Mouse (Mus musculus) left cerebral cortex, adult 11 months (tissue): Measurements from ENCODE around the gene Rcsd1.
"Not testable (repeated sequence)": the region's sequence is repeated elsewhere in the genome, so short reads cannot be mapped to it uniquely, and the experiment has no call there.

ENCODE experiments used
- DNase-seq: peaks from one replicate; pipeline ENCODE4 v3.0.0; 2022; ENCODE audit warnings: low spot score

Gene Rcsd1

DNA sequence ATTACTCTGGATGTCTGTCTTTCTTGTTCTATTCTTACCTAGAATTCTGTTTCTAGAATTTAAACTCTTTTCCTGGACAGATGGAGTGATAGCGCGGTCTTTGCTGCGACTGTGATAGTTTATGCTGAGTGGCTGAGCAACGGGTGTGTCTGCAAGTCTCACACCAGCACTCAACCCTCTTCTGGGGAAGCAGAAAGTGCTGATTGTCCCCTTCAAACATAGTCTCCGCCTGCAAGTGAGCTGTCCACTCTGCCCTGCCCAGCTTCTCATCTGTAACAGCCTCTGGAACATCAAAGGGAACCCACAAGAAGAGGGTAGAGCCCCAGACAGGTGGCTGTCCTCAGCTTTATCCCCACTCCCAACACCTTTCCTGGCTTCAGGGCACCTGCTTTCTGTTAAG lies 19.7 kb downstream of the Rcsd1 start:
- DNase-seq, result no peak

DNA sequence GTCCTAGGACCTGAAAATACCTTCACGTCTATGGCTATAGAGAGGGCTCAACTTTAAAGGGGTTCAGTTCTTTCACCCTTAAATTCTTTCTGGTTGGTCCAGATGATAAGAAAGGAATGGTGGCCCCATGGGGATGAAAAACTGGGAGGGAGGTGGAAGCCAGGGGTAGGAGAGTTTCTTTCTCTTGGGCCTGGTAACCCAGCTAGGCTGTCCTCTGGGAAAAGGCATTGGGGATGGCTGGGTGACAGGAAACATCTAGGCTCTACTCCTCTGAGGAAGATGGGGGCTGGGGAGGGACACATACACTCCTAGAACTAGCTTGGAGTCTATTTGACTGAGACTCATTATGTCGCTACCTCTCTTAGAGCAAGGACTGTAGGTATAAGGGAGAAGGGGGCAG lies 21.7 kb downstream of the Rcsd1 start:
- DNase-seq, result no peak

DNA sequence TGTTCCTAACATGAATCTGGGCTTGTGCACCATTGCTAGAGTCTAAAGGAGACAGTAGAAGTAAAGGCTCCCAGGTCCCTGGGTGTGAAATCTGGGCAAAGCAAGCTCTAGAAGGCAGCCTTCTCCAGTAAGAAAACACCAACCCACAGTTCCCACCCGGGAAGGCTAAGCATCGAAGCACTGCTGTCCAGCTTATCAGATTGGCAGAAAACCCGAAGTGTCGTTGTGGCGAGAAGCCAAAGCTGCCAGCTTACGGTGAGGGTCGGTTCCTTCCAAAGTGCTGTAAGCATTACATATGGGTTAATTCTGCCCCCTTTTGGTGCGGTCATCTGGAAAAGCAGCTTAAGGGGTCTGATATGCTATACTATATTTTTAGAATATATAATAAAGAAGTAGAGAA lies 22.6 kb downstream of the Rcsd1 start:
- DNase-seq, result no peak

DNA sequence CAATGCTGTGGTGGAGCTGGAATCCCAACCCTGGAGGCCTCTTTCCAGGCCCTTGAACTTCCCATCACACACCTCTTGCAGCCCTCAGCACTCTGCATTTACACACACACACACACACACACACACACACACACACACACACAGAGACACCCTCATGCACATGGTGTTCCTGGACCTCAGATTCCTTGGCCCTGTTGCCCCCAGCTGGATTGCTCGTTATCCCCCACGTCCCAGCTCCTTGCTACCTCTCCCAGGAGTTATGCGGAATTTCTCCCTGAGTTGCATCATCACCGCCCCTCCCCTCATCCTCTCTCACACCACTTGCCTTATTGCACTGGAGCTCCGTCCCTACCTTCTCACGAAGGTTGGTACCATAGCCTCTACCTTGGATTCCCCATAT lies 23.2 kb downstream of the Rcsd1 start:
- DNase-seq, result no peak

DNA sequence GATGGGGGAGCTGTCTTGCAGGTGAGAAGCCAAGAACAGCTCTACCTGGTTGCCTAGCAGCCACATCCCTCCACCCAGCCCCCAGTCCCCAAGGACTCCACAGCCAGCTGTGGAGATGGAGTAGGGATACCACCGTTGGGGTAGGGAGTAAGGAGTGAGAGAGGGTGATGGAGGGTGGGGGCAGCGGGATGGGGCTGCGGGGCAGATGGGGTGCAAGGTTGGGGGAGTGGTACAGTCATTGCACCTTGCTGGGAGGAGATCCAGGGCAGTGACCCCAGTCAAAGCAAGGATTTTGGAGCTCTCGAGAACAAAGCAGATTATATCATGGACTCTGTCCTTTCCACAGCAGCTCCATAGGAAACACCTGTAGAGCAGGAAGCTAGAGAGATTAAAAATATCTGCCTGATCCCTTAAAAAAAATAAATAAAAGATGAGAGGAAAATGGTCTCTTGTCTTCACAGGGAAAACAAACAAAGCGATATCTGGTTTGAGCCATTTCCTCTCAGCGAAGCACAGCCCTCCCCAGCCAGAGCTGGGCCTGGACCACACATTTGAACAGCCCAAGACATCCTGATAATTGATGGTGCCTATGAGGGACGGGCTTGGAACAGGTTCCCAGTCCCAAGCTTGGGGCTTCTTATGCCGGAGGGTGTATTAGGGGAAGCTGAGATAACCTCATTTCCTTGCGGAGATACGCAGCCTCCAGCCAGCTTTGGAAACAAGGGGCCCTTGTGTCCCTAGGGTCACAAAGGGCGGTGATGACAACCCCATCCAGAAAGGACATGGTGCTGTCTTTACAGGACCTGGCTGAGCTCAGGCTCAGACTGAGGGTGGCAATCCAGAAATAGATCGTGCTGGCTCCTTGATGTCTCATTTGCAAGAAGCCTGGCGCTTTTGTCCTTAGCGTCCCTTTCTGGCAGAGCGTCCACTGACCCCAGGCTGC lies 25.0 kb downstream of the Rcsd1 start:
- no peak for DNase-seq

DNA sequence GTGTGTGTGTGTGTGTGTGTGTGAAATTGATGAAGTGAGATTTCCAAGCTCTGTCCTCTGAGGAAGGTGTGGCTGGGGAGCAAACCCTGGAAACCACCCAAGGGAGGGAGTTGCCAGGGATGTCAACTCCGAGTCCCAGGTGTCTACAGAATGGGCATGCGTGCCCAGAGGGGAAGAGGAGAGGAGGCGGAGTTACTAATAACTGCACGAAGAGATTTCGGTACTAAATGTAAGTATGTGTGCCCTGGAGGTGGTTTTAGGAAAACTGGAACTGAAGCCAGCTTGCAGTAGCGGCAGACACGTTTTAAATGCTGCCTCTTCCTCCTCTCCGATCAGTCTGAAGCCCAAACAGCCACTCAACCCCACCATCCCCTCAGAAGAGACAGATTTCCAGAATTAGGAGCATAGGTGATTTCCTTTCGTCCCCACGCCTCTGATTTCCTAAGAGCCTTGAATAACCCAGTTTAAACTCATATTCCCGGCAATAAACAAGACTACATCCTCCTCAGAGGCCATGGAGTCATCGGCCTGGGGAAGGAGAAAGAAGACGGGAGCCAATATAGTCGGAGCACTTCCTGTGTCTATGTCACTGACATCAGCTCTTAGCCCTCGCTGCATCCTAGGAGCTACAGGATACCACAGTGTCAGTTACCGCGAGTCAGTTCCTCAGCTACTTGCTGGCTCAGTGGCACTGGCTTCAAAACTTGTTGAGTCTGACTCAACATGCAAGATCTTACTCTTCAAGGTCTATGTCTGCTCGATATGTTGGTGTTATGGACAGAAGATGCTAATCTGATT lies 27.3 kb downstream of the Rcsd1 start:
- DNase-seq, result no peak

DNA sequence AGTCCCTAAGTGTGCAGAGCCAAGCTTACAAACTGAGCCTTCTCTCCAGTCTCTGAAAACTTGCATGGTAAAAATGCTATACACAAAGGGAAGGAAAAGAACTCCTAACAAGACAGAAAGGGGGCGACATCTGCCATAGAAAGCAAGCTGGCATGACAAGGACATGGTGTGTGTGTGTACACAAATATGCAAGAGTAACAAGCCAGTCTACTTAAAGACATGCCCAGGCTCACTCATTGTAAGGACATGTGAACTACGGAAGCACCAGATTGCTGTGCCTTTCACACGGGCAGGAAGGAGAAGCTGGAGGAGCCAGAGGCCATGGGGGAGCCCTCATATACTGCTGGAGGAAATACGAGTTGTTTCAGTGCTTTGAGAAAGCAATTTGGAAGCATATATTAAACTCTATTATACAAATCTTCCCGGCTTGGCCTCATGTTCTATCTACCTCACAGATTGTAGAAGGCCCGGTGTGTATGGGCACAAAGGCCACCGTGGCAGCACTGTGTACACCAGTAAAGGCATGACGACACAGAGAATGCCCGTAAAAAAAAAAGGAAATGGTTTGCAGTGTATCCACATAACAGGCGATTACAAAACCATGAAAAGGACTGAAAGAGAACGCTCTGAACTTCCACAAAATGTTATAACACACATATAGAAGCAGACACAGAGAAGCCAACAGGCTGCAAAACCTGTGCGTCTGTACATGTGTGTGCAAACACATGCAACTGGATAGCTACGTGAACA lies 28.3 kb downstream of the Rcsd1 start:
- DNase-seq, result no peak

DNA sequence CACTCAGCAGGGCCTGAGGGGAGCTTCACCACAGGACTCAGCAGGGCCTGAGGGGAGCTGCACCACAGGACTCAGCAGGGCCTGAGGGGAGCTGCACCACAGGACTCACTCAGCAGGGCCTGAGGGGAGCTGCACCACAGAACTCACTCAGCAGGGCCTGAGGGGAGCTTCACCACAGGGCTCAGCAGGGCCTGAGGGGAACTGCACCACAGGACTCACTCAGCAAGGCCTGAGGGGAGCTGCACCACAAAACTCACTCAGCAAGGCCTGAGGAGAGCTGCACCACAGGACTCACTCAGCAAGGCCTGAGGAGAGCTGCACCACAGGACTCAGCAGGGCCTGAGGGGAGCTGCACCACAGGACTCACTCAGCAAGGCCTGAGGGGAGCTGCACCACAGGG lies 29.5 kb downstream of the Rcsd1 start:
- not testable (repeated sequence) for DNase-seq

DNA sequence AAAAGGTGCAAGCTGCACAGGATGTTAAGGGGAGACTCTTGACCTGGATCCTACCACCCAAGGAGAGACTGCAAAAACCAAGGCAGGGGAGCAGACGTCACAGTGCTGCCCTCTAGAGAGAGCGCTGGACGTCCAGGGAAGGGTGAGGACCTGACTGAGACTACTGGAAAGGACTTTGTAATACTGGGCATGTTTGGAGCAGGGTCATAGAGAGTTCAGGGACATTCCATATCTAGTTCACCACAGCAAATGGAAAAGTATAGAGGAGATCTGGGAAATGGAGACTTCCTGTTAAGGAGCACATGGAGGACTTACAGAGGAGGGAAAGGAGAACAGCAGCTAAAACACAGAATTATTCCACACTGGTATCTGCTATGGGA lies 29.9 kb downstream of the Rcsd1 start:
- DNase-seq, result no peak

DNA sequence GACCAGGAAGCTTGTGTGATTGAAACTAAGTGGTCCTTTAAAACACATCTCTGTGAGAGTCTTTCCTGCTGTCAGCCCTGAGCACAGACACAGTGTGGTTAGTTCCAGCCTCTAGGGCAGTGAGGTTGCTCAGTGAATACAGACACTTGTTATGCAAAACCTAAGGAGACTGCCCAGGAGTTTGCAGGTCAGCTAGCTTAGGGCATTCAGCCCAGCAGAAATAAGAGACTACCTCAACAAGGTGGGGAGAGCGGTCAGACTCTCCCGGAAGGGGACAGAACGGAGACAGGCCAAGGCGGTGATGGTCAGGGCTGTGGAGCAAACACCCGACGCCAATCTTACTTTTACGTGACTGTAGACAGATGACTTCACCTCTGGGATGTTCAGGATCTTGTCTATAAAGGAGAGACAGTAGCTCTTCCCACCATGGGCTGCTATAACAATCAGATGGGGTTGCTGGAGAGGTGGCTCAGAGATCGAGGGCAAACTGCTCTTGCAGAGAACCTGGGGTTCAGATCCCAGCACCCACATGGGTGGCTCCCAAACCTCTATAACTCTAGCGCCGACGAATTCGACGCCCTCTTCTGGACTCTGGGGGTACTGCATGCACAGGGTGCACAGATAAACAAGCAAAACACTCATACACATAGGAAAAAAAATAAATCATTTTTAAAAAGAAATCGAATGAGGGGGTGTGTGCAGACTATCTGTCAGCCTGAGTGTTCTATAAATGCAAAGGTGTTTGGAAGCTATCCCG lies 30.5 kb downstream of the Rcsd1 start:
- DNase-seq, result no peak

DNA sequence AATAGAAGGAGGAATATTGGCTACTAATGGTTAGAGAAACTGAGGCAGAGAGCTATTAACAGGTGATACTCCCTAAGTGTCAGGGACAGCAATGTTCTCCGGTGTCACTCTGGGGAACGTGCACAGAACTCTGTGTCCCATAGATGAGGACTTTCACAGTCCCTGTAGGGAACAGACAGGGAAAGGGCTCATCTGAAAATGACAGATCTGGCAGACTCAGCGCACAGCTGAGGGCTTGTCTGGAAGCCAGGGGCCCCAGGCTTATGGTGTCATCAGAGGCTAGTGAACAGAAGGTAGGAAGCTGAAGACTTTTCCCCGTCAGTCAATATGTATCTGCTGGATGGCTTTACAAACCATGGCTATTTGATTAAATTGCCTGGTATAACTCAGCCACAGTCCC lies 32.0 kb downstream of the Rcsd1 start:
- DNase-seq, result no peak

DNA sequence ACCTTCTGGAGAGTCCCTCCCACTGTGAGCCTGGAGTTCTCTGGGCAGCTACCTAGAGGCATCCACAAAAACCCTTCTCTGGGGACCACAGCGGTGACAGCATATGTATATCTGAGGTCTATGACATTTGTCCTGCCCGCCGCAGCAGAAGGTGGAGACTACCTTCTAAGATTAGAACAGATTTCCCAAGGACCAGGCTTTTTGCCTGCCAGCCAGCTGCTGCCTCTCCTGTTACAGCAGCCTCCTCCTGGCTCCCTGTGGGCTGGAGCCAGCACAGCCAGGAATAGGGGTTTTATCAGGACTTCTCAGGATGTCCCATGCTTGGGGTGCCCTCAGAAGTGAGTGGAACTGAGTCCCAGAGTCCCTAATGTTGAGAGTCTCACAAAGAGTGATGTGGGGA lies 32.6 kb downstream of the Rcsd1 start:
- no peak for DNase-seq

DNA sequence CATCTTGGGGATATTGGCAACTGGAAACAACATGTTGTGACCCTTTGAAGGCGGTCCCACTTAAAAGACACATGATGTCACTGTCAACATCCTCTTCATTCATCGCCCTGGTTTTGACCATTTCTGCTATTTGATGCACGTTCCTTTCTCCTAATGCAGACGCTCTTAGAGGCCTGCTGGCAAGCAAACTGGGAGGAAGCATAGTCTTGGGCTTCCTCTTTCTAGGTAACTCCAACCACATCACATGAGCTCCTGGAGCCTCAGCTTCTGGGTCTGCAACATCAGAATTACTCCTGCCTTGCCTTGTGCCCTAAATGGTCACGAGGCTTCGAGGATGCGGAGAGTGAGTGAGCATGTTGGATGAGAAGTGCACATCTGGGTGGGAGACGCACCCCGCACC lies 34.4 kb downstream of the Rcsd1 start:
- no peak for DNase-seq

DNA sequence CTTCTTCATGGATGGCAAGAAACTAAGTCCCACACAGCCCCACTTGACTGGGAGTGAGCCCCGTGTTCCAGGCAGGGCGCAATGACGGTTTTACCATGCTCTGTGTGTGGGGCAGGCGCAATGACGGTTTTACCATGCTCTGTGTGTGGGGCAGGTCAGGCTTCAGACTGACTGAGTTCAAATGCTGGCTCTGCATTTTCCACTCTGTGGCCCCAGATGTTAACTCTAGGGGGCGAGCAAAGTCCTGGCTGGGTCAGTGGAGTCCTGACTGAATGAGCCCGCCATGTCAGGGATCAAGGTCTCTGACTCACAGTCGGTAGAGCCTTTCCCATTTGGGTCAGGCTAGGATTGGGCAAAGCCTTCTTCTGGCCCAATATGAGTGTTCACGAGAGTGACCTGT lies 37.2 kb downstream of the Rcsd1 start:
- no peak for DNase-seq

DNA sequence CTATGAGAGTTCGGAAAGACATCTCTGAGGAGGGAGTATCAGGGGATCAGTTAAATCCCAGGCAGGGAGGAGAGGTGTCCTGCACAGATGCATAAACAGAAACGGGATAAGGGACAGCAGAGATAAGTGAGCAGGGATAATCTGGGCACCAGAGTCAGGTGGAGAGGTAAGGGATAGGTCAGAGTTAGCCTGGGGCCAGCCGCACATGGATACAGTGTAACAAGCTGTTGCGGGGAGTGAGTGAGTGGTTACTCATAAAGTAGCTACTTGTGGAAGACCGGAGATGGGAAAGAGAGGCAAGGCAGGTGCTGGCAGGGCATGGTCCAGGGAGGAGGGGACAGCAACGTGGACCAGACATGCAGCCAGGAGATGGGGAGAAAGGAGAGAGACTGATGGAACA lies 39.5 kb downstream of the Rcsd1 start:
- no peak for DNase-seq

DNA sequence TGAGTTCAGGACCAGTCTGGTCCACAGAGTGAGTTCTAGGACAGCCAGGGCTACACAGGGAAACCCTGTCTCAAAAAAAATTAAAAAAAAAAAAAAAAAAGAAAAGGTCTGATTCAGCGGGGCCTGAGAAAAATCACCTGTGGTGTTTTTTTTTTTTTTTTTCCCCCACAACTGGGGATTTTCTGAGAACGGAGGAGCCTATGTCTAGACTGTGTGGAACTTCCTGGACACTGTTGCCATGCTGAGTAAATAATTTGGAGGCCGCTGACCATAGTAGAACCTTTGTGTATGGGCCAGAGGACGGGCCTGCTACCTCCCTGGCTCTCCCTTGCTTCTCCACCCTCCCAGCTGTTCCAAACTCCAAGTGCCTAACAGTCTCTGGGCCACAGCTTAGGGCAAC lies 40.7 kb downstream of the Rcsd1 start:
- DNase-seq, result no peak

DNA sequence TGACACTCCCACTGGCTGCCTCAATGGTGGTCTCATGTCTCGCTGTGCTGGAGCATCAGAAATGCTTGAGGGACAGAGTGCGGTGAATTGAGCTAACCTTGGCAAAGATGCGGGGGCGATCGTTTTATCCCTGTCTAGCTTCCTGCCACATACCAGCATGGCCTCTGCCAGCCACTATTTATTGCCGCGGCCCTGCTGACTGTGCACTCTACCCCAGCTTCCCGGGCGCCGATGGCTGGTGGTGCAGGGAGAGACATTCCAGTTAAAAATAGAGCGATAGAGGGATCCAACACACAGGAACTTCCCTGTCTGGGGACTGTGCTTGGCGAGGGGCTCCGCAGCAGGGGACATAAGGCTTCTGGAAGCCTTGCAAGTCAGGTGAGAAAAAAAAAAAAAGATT lies 42.2 kb downstream of the Rcsd1 start:
- DNase-seq, result no peak

DNA sequence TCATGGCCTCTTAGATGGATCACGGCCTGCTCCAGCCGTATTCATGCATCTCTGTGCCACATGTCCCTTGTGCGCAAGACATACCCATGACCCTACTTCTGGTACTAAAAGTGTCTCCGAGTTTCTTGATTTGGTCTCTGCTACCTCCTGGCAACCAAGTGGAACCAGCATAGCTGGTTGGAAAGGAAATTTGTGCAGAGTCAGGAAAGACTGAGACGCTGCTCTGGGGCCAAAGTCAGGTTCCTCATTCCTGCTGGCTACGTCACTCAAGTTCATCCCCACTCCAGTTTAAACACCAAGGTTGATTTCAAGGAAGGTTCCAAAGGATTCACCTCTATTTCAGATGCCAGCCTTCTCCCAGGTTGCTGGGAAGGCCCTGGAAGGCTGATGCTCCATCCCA lies 42.6 kb downstream of the Rcsd1 start:
- DNase-seq, result no peak

DNA sequence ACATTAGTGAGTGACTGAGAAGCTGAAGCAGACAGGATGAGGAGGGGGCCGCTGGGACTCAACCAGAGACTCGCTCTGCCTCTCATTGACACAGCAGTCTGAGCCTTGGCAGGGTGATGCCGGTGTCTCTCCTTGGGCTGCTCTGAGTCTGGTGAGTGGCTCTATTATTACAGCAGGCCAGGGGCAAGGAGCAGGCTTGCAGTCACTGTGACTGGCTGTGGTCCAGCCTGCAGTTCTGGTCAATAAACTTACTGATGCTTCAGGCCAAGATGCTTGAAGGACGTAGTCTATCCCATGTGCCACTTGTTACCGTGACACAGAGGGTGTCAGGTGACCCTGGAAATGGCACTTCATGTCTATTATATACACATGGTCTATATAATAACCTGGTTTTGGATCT lies 43.8 kb downstream of the Rcsd1 start:
- DNase-seq, result no peak

DNA sequence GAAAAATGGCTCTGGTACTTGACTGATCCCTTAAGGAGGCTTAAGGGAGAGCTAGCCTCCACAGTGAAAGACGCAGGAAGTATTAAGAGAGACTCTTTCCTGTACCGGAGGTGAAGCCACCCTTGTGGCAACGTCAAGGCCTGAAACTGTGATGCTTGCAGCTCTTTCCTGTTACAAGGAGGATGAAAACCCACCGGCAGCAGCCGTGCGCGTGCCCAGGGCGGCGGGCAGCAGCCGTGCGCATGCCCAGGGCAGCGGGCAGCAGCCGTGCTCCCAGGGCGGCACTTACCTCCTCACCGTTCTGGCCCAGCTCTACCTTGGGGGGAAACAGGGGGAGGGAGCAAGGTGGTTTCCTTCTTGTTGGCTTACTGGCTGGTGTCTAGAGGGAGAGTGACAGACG lies 46.3 kb downstream of the Rcsd1 start:
- no peak for DNase-seq

DNA sequence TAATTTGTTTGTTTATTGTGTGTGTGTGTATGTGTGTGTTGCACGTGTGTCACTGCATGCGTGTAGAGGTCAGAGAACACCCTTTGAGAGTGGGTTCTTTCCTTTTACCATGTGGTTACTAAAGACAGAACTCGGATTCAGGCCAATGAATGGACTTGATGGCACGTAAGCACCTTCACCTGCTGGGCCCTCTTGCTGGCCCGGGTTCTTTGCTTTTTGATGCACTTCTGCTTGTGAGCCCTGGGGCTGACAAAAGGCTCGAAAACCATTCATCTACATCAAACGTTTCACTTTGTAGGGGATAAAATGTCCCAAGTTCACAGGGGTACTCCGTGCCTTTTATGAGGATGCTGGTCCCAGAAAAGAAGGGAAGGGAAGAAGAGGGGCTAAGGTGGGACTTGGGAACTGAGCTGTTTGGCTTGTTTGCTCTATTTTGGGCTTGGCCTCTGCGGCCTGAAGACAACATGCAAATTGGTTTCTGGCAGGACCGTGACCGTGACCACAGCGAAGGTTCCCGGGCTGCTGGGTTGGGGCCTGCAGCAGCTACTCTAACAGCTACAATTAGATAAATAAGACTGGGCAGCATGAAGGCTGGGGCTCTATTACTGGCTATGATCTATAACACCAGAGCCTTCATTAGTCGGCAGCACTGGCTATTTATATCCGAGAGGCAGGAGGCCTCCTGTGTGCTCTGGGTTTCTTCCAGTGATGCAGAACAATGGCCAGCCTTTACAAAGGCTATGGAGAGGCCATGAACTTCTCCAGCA lies 46.9 kb downstream of the Rcsd1 start:
- DNase-seq, result no peak
